Mouse (Mus musculus) erythroid progenitor cell, adult 5-6 weeks (primary cell): Measurements from ENCODE around the gene Vip. TPM values are rescaled to one million over a fixed set of nuclear protein-coding genes. Genes with fewer than 3 reads are reported as not detected.

Source experiments
- total RNA-seq, 2 experiments: library from RNA; stranded (forward) in 1 of 2; stranded (reverse) in 1 of 2; fragments of 150-400 nt in 1 of 2; fragments of 186-747, 209-891 nt in 1 of 2; gene quantifications; 2 replicates each; pipeline versions ENCODE4 v1.2.3 to v1.2.4; 2015 to 2017; ENCODE audit warnings: low replicate concordance in 2 of 2

Vip gene
- total RNA-seq, 2 experiments from 2014 or later = not detected

Other genes with a start within 250 kb of the Vip start
- gene Syne1, start 87.7 kb upstream of the Vip start, total RNA-seq (2015; ENCODE audit: low replicate concordance) = 36.0 and 48.3 TPM in 2 replicates
- gene Syne1, start 87.7 kb upstream of the Vip start, total RNA-seq (2017; ENCODE audit: low replicate concordance) = 44.3 and 49.8 TPM in 2 replicates
- gene Myct1, start 45.4 kb upstream of the Vip start, total RNA-seq (2015; ENCODE audit: low replicate concordance) = 0.84 TPM in 1 of 2 replicates, not detected in the other
- 0.26 TPM in 1 of 2 replicates, not detected in the other for gene Myct1, start 45.4 kb upstream of the Vip start, total RNA-seq (2017; ENCODE audit: low replicate concordance)
- 201 and 247 TPM in 2 replicates for gene Fbxo5, start 166.4 kb downstream of the Vip start, total RNA-seq (2015; ENCODE audit: low replicate concordance)
- gene Fbxo5, start 166.4 kb downstream of the Vip start, total RNA-seq (2017; ENCODE audit: low replicate concordance) = 178 and 231 TPM in 2 replicates
- 23.5 and 37.8 TPM in 2 replicates for gene Mtrf1l, start 184.7 kb downstream of the Vip start, total RNA-seq (2015; ENCODE audit: low replicate concordance)
- gene Mtrf1l, start 184.7 kb downstream of the Vip start, total RNA-seq (2017; ENCODE audit: low replicate concordance) = 50.7 and 100 TPM in 2 replicates